Mouse (Mus musculus) limb, embryonic 15.5 days (tissue): ENCODE results near the gene Gm7075. TPM values are rescaled to one million over a fixed set of nuclear protein-coding genes. Genes with fewer than 3 reads are reported as not detected.
"Not testable (repeated sequence)": the region's sequence is repeated elsewhere in the genome, so short reads cannot be mapped to it uniquely, and the experiment has no call there.

Experiments
- ATAC-seq: fragments of 200-750 bp; cut with Nextera tagmentation; 2 replicates; pipeline ENCODE4 v1.8.0; 2017; ENCODE audit warnings: low read depth, moderate TSS enrichment; ENCODE audit not compliant: insufficient number of reproducible peaks, low FRiP score, low TSS enrichment
- H3K27ac ChIP-seq: fragments of 300-500 bp; sonication (generic); 2 replicates; pipeline ENCODE4 v1.5.1; 2015; ENCODE audit warnings: moderate library complexity, mild to moderate bottlenecking, inconsistent platforms
- H3K27me3 ChIP-seq: fragments of 300-500 bp; sonication (generic); 2 replicates; pipeline ENCODE4 v1.6.1; 2015; ENCODE audit warnings: inconsistent platforms
- H3K36me3 ChIP-seq: fragments of 300-500 bp; sonication (generic); 2 replicates; pipeline ENCODE4 v1.6.1; 2015; ENCODE audit warnings: inconsistent platforms
- H3K4me1 ChIP-seq: fragments of 300-500 bp; sonication (generic); 2 replicates; pipeline ENCODE4 v1.6.1; 2015; ENCODE audit warnings: inconsistent platforms
- H3K4me2 ChIP-seq: fragments of 300-500 bp; sonication (generic); 2 replicates; pipeline ENCODE4 v1.6.1; 2015; ENCODE audit warnings: mild to moderate bottlenecking, inconsistent platforms
- H3K4me3 ChIP-seq: fragments of 300-500 bp; sonication (generic); 2 replicates; pipeline ENCODE4 v1.5.1; 2015; ENCODE audit warnings: mild to moderate bottlenecking, inconsistent platforms
- H3K9ac ChIP-seq: fragments of 300-500 bp; sonication (generic); 2 replicates; pipeline ENCODE4 v1.6.1; 2015; ENCODE audit warnings: inconsistent platforms
- H3K9me3 ChIP-seq: fragments of 300-500 bp; sonication (generic); 2 replicates; pipeline ENCODE4 v1.6.1; 2016; ENCODE audit warnings: inconsistent platforms
- WGBS: fragments of 180-500 bp; shearing (Covaris S2); methylation state at CpG from one replicate; pipeline ENCODE4 v1.1.7; 2015; 5-methylcytosine and 5-hydroxymethylcytosine counted together
- polyA plus RNA-seq: library from polyadenylated mRNA; unstranded; fragments of >200 nt; fragmentation: Nextera tagmentation; extraction: Ambion mirVana; gene quantifications from 2 replicates; pipeline ENCODE4 v1.2.1, GENCODE M21; 2015

Gene Gm7075
- polyA plus RNA-seq, 1 experiment from 2014 or later: not detected

- H3K9me3 ChIP-seq: no peaks in the 10 kb centered on the region
- H3K4me3 ChIP-seq: no peak overlapping the region
- no peak overlapping the region for H3K9ac ChIP-seq
- ATAC-seq: no peak
- WGBS: 87% methylated on average over 17 of the region's 17 CpGs
- H3K4me1 ChIP-seq: no peaks in the 10 kb centered on the region
- H3K4me2 ChIP-seq: no peak overlapping the region
- no peaks in the 10 kb centered on the region for H3K27me3 ChIP-seq
- H3K36me3 ChIP-seq: no peaks in the 10 kb centered on the region
- H3K27ac ChIP-seq: no peak overlapping the region
These were observed 8.8 kb downstream of the Gm7075 start for GRCm38 (mm10) chr10:63412756-63413155.

DNA sequence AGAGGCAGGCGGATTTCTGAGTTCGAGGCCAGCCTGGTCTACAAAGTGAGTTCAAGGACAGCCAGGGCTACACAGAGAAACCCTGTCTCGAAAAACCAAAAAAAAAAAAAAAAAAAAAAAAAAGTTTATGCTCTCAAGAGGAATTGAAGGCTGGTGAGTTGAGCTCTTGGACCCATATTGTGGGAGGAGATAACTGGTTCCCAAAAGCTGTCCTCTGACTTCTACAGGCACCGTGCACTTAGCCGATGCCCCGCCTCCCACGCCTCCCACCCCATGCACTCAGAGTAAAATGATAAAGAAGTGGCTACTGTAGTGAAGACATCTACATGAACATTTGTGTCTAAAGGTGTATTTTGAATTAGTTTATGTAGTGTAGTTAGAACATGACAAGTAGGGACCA, 9.9 kb downstream of the Gm7075 start:
- 89% methylated on average over 6 of the region's 7 CpGs for WGBS
- H3K4me2 ChIP-seq, ATAC-seq: not testable (repeated sequence)

DNA sequence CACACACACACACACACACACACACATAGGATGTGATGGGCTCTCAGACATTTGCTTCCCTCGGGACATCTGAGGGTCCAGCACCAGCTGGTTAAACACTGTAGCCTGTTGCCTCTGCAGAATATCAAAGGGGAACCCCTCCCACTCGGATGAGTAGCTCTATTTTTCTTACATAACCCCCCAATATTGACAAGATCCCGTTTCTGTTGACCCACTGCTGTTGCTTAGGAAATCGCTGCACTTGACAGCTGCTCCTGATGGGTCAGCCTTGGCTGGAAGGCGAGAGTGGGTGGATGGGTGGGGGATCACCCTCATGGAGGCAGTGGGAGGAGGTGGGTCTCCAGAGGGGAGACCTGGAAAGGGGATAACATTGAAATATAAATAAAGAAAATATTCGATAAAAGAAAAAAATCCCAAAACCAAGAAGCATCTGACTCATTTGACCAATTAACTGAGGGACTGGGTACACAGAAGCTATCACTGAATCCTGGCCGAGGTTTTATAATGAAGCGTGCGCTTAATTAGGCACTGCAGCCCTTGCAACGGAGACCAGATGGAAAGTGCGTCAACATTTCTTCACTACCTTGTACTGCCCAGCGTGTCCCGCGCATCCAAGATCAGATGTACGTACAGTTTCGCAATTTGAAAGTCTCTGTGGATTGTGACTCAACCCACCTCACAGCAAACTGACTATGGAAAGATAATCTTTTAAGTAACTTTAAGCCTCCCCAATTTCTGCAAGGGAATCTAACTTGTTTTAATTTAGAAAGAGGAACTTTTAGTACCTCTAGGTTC, 11.2 kb downstream of the Gm7075 start:
- no peak overlapping the region for H3K4me3 ChIP-seq
- no peak overlapping the region for H3K9ac ChIP-seq
- no peaks in the 10 kb centered on the region for H3K27me3 ChIP-seq
- no peak overlapping the region for H3K4me2 ChIP-seq
- H3K4me1 ChIP-seq: no peaks in the 10 kb centered on the region
- no peak overlapping the region for H3K27ac ChIP-seq
- no peak for ATAC-seq
- 56% methylated on average over 16 of the region's 16 CpGs for WGBS
- no peaks in the 10 kb centered on the region for H3K36me3 ChIP-seq
- no peaks in the 10 kb centered on the region for H3K9me3 ChIP-seq

More for the DNA sequence above, 9.9 kb downstream of the Gm7075 start:
- H3K27ac ChIP-seq, H3K9me3 ChIP-seq, H3K4me3 ChIP-seq, H3K9ac ChIP-seq, H3K36me3 ChIP-seq, H3K4me1 ChIP-seq, H3K27me3 ChIP-seq: not testable (repeated sequence)

DNA sequence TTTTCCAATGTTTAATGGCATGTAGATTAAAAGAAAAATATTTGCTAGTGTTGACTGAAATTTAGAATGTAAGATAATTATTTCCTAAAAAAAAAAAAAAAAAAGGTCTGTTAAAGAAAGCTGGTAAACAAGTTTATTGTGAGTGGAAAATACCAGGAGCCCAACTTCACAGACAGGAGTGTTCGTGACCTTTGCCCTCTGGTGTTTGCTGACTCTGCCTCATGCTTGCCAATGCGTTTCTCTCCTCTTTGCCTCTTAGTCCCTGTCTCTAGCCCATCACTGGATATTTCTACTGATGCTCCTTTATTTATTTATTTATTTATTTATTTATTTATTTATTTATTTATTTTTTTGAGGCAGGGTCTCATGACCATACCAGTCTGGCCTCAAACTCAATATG, 18.0 kb downstream of the Gm7075 start:
- Histone ChIP-seq H3K27ac (no peak overlapping the region), H3K27me3 (no peaks in the 10 kb centered on the region), H3K9ac (no peak overlapping the region), H3K36me3 (no peaks in the 10 kb centered on the region), H3K4me3 (no peak overlapping the region), H3K9me3 (no peaks in the 10 kb centered on the region), H3K4me1 (no peaks in the 10 kb centered on the region), H3K4me2 (no peak overlapping the region)
- ATAC-seq: no peak
- WGBS: 74% methylated on average over 2 of the region's 2 CpGs

DNA sequence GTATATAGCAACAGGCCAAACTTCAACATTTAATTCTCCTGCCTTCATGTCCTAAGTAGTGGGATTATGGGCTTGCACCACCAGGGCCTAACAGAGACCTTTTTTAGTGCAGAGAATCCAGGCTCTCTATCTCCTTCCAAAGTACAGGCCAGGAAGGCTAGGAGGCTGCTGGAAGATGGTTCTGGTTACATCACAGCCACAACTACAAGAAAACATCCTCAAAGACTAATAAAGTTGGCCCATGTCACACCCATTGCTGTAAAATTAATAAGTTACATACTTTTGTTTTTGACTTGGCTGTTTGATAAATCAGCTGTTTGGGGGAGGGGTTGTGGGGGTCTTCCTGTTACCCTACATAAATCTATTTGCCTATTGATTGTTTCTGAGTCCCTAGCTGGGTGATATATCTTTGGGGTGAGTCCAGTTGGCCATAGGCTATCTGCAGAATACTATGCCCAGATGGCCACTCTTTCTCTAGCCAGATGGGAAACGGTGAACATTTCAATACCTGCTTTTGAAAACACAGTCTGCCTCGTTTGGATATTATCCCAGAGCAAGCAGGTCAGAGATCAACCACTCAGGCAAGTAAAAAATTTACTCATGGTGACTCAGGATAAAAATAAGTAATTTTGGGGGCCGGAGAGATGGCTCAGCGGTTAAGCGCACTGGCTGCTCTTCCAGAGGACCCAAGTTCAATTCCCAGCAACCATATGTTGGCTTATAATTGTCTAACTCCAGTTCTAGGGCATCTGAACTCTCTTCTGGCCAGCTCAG, 18.7 kb downstream of the Gm7075 start:
- Histone ChIP-seq H3K4me1 (no peaks in the 10 kb centered on the region), H3K9ac (no peak overlapping the region), H3K27ac (no peak overlapping the region), H3K36me3 (0 out of 2 replicates have a peak, but pooled peaks cover 2% of the 10 kb centered on the region), H3K4me2 (no peak overlapping the region), H3K4me3 (no peak overlapping the region), H3K27me3 (no peaks in the 10 kb centered on the region), H3K9me3 (no peaks in the 10 kb centered on the region)
- no peak for ATAC-seq
- 88% methylated on average over 5 of the region's 5 CpGs for WGBS

DNA sequence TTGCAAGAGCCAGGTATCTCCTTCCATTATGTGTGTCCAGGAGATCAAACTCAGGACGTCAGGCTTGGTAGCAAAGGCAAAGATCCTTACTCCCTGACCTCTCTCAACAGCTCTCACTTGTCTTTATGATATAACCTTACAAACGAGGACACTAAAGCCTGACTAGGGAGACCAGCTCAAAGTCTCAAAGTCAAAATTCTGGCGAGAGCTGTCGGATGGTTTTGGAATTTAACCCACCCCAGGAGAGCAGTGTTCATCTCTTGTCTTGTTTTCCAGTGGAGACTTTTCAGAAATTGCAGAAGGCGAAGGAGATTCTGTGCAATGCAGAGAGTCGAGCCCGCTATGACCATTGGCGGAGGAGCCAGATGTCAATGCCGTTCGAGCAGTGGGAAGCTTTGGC, 24.6 kb downstream of the Gm7075 start:
- 90% methylated on average over 10 of the region's 10 CpGs for WGBS
- Histone ChIP-seq H3K27me3 (no peaks in the 10 kb centered on the region), H3K4me1 (no peaks in the 10 kb centered on the region), H3K36me3 (0 out of 2 replicates have a peak, but pooled peaks cover 6% of the 10 kb centered on the region), H3K4me3 (no peak overlapping the region), H3K9ac (no peak overlapping the region), H3K27ac (no peak overlapping the region), H3K4me2 (no peak overlapping the region), H3K9me3 (no peaks in the 10 kb centered on the region)
- no peak for ATAC-seq

DNA sequence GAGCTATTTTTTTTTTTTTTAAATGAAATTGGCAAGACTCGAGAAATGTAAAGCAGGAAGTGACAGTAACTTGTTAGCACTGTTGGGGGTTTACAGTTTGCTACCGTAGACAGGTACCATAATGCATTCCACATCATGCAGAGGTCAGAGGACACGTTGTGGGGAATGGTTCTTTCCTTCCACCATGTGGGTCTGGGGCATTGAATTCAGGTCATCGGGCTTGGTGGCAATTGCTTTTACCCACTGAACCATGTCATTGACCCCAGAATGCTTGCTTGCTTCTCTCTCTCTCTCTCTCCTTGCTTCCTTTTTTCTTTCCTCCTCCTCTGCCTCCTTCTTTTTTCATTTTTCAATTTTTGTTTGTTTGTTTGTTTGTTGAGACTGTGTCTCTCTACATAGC, 32.6 kb downstream of the Gm7075 start:
- Histone ChIP-seq H3K4me1 (no peaks in the 10 kb centered on the region), H3K9ac (no peak overlapping the region), H3K4me2 (no peak overlapping the region), H3K36me3 (no peaks in the 10 kb centered on the region), H3K27ac (no peak overlapping the region), H3K27me3 (no peaks in the 10 kb centered on the region), H3K9me3 (no peaks in the 10 kb centered on the region), H3K4me3 (no peak overlapping the region)
- 78% methylated on average over 4 of the region's 4 CpGs for WGBS
- ATAC-seq: no peak

DNA sequence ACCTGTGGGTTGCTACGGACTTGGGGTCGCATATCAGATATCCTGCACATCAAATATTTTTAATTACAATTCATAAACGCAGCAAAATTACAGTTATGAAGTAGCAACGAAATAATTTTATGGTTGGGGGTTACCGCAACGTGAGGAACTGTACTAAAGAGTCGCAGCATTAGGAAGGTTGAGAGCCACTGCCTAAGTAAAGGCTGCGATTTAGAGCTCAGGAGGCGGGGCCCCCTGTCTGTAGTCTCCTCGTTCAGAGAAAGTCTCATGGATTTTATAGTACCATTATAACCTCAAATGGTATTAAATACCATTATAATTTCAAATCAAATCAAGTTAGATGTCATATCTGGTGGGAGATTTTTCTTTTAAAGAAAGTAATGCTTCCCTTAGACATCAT, 34.6 kb downstream of the Gm7075 start:
- peak overlapping the region; percentile 71 for H3K27ac ChIP-seq

GRCm38 (mm10) chr10:63386444-63386843, 35.1 kb downstream of the Gm7075 start:
- Histone ChIP-seq H3K4me1 (peaks cover 6% of the 10 kb centered on the region; the same call in 1 of the 2 replicates), H3K27me3 (no peaks in the 10 kb centered on the region), H3K27ac (peak overlapping the region; percentile 71), H3K9ac (peak overlapping the region; percentile 47), H3K4me2 (peak overlapping the region; percentile 72), H3K4me3 (peak overlapping the region; percentile 58), H3K9me3 (no peaks in the 10 kb centered on the region), H3K36me3 (no peaks in the 10 kb centered on the region)
- ATAC-seq: peak; percentile 60; the same call in 1 of the 2 replicates
- under 1% methylated on average over 19 of the region's 19 CpGs for WGBS

More for the DNA sequence above, 34.6 kb downstream of the Gm7075 start:
- Histone ChIP-seq H3K9me3 (no peaks in the 10 kb centered on the region), H3K4me3 (peak overlapping the region; percentile 58), H3K9ac (peak overlapping the region; percentile 47; the same call in 1 of the 2 replicates), H3K4me2 (peak overlapping the region; percentile 72), H3K27me3 (no peaks in the 10 kb centered on the region), H3K36me3 (no peaks in the 10 kb centered on the region), H3K4me1 (0 out of 2 replicates have a peak, but pooled peaks cover under 1% of the 10 kb centered on the region)
- no peak for ATAC-seq
- 2% methylated on average over 10 of the region's 10 CpGs for WGBS

DNA sequence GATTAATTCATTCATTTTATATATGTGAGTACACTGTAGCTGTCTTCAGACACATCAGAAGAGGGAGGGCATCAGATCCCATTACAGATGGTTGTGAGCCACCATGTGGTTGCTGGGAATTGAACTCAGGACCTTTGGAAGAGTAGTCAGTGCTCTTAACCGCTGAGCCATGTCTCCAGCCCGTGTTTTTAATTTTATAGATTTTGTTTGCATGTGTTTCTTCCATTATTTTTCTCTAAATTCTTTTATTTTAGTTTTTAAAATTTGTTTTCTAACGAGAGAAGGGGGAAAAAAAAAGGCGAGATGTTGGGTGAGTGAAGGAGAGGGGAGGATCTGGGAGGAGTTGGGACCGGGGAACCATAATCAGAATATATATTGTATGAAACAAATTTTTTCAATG, 35.7 kb downstream of the Gm7075 start:
- H3K27me3 ChIP-seq, H3K9me3 ChIP-seq, H3K4me1 ChIP-seq, H3K9ac ChIP-seq, H3K27ac ChIP-seq, ATAC-seq, H3K36me3 ChIP-seq: not testable (repeated sequence)
- H3K4me2 ChIP-seq: peak overlapping the region; percentile 72
- 17% methylated on average over 5 of the region's 5 CpGs for WGBS
- H3K4me3 ChIP-seq: peak overlapping the region; percentile 58

DNA sequence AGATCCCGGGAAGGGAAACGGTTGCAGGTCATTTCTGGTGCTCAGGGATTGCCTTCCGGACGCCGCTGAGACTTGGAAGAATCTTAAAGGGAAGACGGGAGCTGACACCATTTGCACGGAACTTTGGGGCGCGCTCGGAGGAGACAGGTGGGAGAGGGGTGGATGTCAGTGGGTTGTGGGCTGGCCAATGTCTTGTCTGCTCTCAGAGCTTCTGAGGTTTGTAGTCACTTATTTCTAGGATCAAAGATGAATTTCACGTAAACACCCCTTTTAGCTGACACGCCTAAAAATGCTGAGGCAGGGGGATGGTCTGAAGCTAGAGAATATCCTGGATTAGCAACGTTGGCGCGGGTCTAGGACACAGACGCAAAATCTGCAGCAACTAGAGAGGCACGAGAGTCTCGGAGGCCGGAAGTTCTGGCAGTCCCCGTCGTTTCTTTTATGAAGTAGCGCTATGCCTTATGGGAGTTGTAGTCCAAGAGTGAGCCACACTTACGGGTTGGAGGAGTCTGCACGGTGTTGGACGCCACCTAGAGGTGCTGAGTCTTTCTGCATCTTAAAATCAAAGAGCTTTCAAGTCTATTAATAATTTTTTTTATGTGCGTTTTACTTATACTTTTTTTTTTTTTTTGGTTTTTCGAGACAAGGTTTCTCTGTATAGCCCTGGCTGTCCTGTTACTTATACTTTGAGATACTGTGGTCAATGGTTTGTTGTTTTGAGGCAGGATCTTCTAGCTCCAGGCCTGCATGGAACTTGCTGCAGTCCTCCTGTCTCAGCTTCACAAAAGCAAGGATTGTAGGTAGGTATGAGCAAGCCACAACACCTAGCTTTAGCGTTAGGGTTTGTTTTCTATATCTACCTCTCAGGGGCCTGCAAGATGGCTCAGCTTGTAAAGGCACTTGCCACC, 39.0 kb downstream of the Gm7075 start, which contains the start of gene Dnajc12:
TSS of gene Dnajc12 (plus strand) at position 72 of the 908 bp plus-strand sequence.
- WGBS: 1% methylated on average over 28 of the region's 28 CpGs
- peak within 1 kb of the TSS; percentile 71 for H3K27ac ChIP-seq

More for the DNA sequence above, 39.0 kb downstream of the Gm7075 start, which contains the start of gene Dnajc12:
- H3K9me3 ChIP-seq: no peaks in the 10 kb centered on the region
- H3K4me3 ChIP-seq: peak within 1 kb of the TSS; percentile 49
- peak within 1 kb of the TSS; percentile 85 for H3K4me2 ChIP-seq
- H3K9ac ChIP-seq: peak within 1 kb of the TSS; percentile 51
- H3K27me3 ChIP-seq: 0 out of 2 replicates have a peak, but pooled peaks cover 3% of the 10 kb centered on the region
- no peaks in the 10 kb centered on the region for H3K36me3 ChIP-seq
- peak; percentile 89 for ATAC-seq
- H3K4me1 ChIP-seq: peaks cover 9% of the 10 kb centered on the region; the same call in 1 of the 2 replicates
